Mouse (Mus musculus) heart, adult 2 months (tissue): ENCODE results near the gene Ctxn1.

Experiments used
- CTCF ChIP-seq: fragments of 200-600 bp; IDR thresholded peaks from 2 replicates; pipeline ENCODE4 v1.8.1; 2022; ENCODE audit warnings: antibody characterized with exemption, mild to moderate bottlenecking, moderate library complexity
- EP300 ChIP-seq: fragments of 200-500 bp; IDR thresholded peaks from 2 replicates; pipeline ENCODE4 v1.6.1; 2011; ENCODE audit warnings: low read depth, low read length, control low read depth; ENCODE audit not compliant: insufficient read depth
- POLR2A ChIP-seq: fragments of 200-500 bp; IDR thresholded peaks from 2 replicates; pipeline ENCODE4 v1.6.1; 2011; ENCODE audit warnings: mild to moderate bottlenecking, low read depth, low read length, control low read depth; ENCODE audit not compliant: insufficient read depth

GRCm38 (mm10) chr8:4257350-4257749, 1.7 kb downstream of the Ctxn1 start:
- TF ChIP-seq CTCF: no peak
- no peak for TF ChIP-seq EP300
- TF ChIP-seq POLR2A: no peak
